Mouse (Mus musculus) heart, embryonic 13.5 days (tissue): ENCODE data around the gene Vars. TPM values are rescaled to one million over a fixed set of nuclear protein-coding genes. Genes with fewer than 3 reads are reported as not detected.
A peak's percentile ranks its signal among the peaks of the same experiment; 100 is the strongest.

Experiments used
- ATAC-seq: fragments of 200-750 bp; cut with Nextera tagmentation; 2 replicates; pipeline ENCODE4 v1.8.0; 2017; ENCODE audit warnings: moderate TSS enrichment; ENCODE audit not compliant: insufficient number of reproducible peaks, low FRiP score, low TSS enrichment; ENCODE audit errors: extremely low read depth
- H3K27ac ChIP-seq: fragments of 300-500 bp; sonication (generic); replicated peaks from 2 replicates; pipeline ENCODE4 v1.5.1; 2015; ENCODE audit warnings: moderate library complexity, mild to moderate bottlenecking, inconsistent platforms
- H3K27me3 ChIP-seq: fragments of 300-500 bp; sonication (generic); replicated peaks from 2 replicates; pipeline ENCODE4 v1.6.1; 2015; ENCODE audit warnings: mild to moderate bottlenecking, inconsistent platforms
- H3K36me3 ChIP-seq: fragments of 300-500 bp; sonication (generic); 2 replicates; pipeline ENCODE4 v1.6.1; 2015; ENCODE audit warnings: mild to moderate bottlenecking, inconsistent platforms
- H3K4me1 ChIP-seq: fragments of 300-500 bp; sonication (generic); 2 replicates; pipeline ENCODE4 v1.6.1; 2015; ENCODE audit warnings: inconsistent platforms
- H3K4me2 ChIP-seq: fragments of 300-500 bp; sonication (generic); 2 replicates; pipeline ENCODE4 v1.6.1; 2015; ENCODE audit warnings: inconsistent platforms, mild to moderate bottlenecking, moderate library complexity
- H3K4me3 ChIP-seq: fragments of 300-500 bp; sonication (generic); 2 replicates; pipeline ENCODE4 v1.5.1; 2015; ENCODE audit warnings: moderate library complexity, mild to moderate bottlenecking, inconsistent platforms
- H3K9ac ChIP-seq: fragments of 300-500 bp; sonication (generic); 2 replicates; pipeline ENCODE4 v1.6.1; 2015; ENCODE audit warnings: inconsistent platforms, mild to moderate bottlenecking, moderate library complexity
- H3K9me3 ChIP-seq: fragments of 300-500 bp; sonication (generic); 2 replicates; pipeline ENCODE4 v1.6.1; 2016; ENCODE audit warnings: inconsistent platforms
- WGBS: fragments of 180-500 bp; shearing (Covaris S2); methylation state at CpG from one replicate; pipeline ENCODE4 v1.1.7; 2015; ENCODE audit warnings: mixed read lengths; 5-methylcytosine and 5-hydroxymethylcytosine counted together
- polyA plus RNA-seq: library from polyadenylated mRNA; unstranded; fragments of >200 nt; fragmentation: Nextera tagmentation; extraction: Ambion mirVana; gene quantifications from 2 replicates; pipeline ENCODE4 v1.2.1, GENCODE M21; 2015

Vars gene
- polyA plus RNA-seq, 1 experiment from 2014 or later: 63.0 TPM

DNA sequence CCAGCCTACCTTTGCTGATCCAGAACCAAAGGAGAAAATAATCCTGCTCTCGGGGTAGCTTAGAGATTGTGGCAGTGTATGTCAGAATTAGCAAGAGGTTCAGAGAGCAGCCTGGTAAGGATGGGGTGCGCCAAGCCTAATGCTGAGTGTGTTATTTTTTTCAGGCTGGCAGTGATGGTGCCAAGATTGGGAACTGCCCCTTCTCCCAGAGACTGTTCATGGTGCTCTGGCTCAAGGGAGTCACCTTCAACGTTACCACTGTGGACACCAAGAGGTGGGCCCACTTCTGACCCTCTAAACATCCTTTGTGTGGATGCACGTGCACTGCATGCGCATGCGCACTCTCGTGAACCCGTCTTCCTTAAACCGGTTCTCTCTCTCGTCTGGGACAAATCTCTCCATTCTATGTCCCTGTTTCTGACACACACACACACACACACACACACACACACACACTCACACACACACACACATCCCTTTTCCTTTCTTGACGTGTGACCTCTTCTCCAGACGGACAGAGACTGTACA is 51.5 kb downstream of the Vars start:
- H3K27ac ChIP-seq: peak overlapping the region; percentile 99
- WGBS: 57% methylated on average over 12 of the region's 12 CpGs
- H3K4me3 ChIP-seq: peak overlapping the region; percentile 75
- H3K4me2 ChIP-seq: peak overlapping the region; percentile 95
- H3K9ac ChIP-seq: peak overlapping the region; percentile 99
- peaks cover 58% of the 10 kb centered on the region for H3K4me1 ChIP-seq
- H3K9me3 ChIP-seq: no peaks in the 10 kb centered on the region
- no peaks in the 10 kb centered on the region for H3K27me3 ChIP-seq
- peaks cover 53% of the 10 kb centered on the region for H3K36me3 ChIP-seq
- no peak for ATAC-seq

DNA sequence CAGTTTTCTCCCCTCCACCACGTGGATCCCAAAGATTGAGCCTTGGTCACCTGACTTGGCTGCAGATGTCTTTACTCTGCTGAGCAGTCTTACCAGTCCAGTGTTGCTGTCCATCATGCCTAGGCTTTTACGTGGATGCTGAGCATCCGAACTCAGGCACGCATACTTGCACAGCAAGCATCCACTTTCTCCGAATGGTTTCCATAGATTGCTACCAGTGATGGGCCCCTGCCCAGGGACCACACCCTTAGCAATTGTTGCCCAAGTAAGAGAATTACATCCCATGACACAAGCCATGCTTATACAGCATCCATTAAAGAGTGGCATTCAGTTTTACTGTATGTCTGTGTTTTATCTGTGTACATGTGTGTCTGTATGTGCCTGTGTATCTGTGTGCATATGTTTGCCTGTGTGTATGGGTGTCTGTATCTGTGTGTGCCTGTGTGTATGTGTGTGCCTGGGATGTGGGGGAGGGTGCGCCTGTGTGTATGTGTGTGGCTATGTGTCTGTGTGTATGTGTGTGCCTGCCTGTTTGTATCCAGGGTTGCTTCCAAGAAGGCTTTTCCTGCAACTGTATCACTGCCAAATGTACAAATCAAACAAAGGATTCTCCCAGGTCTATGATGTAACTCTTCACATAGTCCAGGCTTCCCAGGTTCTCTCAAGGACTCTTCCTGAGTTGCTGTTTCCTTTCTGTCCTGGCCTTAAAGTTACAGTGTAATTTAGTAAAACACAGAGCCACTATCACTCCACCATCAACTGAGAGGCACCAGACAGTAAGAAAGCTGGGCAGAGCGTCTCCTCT is 55.1 kb downstream of the Vars start:
- no peak for ATAC-seq
- peaks cover 72% of the 10 kb centered on the region for H3K36me3 ChIP-seq

DNA sequence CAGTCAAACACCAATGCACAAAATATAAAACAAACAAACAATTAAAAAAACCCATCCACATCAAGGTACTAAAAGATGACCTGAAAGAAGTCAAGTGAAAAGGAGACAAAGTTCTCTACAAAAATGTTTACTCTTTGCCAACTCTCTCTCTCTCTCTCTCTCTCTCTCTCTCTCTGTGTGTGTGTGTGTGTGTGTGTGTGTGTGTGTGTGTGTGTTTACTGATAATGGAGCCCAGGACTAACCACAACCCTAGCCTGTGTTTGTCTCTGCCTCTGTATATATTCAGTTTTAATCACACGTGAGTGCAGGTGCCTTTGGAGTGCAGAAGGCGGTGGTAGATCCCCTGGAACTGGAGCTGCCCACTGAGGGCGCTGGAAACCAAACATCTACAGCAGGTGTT is 56.3 kb downstream of the Vars start:
- H3K9ac ChIP-seq: no peak overlapping the region
- peaks cover 56% of the 10 kb centered on the region for H3K4me1 ChIP-seq
- no peak overlapping the region for H3K27ac ChIP-seq
- H3K36me3 ChIP-seq: peaks cover 82% of the 10 kb centered on the region
- no peaks in the 10 kb centered on the region for H3K9me3 ChIP-seq
- no peak overlapping the region for H3K4me2 ChIP-seq
- no peak overlapping the region for H3K4me3 ChIP-seq
- H3K27me3 ChIP-seq: no peaks in the 10 kb centered on the region
- ATAC-seq: no peak
- 66% methylated on average over 3 of the region's 3 CpGs for WGBS

More for the DNA sequence above, 55.1 kb downstream of the Vars start:
- peak overlapping the region; percentile 21; the same call in 1 of the 2 replicates for H3K27ac ChIP-seq
- H3K4me3 ChIP-seq: no peak overlapping the region
- 0 out of 2 replicates have a peak overlapping the region, but pooled peaks have one; percentile 1 for H3K4me2 ChIP-seq
- H3K4me1 ChIP-seq: peaks cover 53% of the 10 kb centered on the region
- H3K9ac ChIP-seq: 0 out of 2 replicates have a peak overlapping the region, but pooled peaks have one; percentile 42
- no peaks in the 10 kb centered on the region for H3K27me3 ChIP-seq
- WGBS: 86% methylated on average over 7 of the region's 7 CpGs
- no peaks in the 10 kb centered on the region for H3K9me3 ChIP-seq

DNA sequence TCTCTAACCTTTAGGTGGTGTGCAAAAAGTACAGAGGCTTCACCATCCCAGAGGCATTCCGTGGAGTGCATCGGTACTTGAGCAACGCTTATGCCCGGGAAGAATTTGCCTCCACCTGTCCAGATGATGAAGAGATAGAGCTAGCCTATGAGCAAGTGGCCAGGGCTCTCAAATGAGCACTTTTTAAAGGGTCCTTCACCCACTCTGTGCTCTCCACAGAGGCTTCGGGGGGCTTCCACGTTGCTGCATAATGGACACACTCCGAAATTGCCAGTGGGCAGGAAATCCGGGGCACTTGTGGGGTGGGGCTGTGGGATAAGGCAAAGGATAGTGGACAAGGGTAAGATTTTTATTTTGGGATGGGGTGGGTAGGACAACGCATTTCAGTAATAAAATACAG is 57.5 kb downstream of the Vars start:
- H3K4me3 ChIP-seq: peak overlapping the region; percentile 86
- peaks cover 44% of the 10 kb centered on the region for H3K4me1 ChIP-seq
- peaks cover 4% of the 10 kb centered on the region; the same call in 1 of the 2 replicates for H3K27me3 ChIP-seq
- peak overlapping the region; percentile 97 for H3K9ac ChIP-seq
- ATAC-seq: no peak
- H3K4me2 ChIP-seq: peak overlapping the region; percentile 82
- H3K36me3 ChIP-seq: peaks cover 82% of the 10 kb centered on the region
- WGBS: 55% methylated on average over 9 of the region's 9 CpGs
- H3K9me3 ChIP-seq: no peaks in the 10 kb centered on the region
- H3K27ac ChIP-seq: peak overlapping the region; percentile 96

DNA sequence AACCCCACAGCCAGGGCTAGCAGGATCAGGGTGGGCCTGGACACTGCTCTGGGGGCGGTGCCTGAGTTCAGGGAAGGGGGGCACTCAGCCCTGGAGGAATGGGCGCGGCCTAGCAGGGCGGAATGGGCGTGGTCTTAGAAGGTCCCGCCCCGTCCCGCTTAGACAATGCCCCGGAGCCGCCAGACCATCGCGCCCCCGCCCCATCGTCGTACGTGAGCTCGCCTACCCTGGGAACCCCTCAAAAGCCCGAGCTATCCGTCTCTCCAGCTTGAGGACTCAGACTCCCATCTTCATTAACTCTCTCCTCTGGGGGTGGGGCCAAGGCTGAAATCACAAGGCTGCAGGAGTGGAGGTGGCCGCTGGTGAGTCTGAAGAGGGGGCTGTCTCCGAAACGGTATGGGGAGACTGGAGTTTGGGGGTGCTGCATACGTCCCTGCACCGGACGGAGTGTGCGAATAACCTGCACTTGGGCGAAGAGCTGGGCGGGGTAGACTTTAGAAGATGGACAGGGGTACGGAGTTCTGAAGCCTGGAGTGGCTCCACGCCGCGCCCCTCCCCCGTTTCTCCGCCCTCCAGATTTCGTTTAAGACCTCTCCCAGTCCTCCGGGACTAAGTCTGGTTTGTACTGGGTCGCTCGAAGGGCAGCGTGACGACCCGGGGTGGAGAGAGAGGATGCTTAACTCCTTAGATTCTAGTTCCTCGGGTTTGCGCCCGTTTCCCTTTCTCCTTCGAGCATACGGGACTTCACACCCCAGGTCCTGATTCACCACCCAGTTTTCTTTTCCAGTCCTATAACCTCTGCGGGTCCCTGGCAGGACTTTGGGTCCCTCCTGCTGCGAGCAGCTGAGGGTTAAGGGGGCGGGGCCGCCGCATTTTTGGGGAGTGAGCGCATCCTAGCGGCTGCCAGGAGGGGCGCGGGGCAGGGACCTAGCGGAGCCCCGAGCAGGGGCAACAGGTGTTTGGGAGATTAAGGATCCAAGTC is 58.4 kb downstream of the Vars start, which contains the start of gene Ddah2:
Ddah2 (plus strand) TSS at position 125 of the 982 bp plus-strand sequence.
- peaks cover 74% of the 10 kb centered on the region for H3K36me3 ChIP-seq
- no peaks in the 10 kb centered on the region for H3K9me3 ChIP-seq
- peaks cover 42% of the 10 kb centered on the region for H3K4me1 ChIP-seq
- peak within 1 kb of the TSS; percentile 82 for H3K4me2 ChIP-seq
- H3K27me3 ChIP-seq: peaks cover 13% of the 10 kb centered on the region
- ATAC-seq: peak; percentile 89
- peak within 1 kb of the TSS; percentile 96 for H3K27ac ChIP-seq
- H3K9ac ChIP-seq: peak within 1 kb of the TSS; percentile 97
- H3K4me3 ChIP-seq: peak within 1 kb of the TSS; percentile 86
- WGBS: under 1% methylated on average over 57 of the region's 57 CpGs

DNA sequence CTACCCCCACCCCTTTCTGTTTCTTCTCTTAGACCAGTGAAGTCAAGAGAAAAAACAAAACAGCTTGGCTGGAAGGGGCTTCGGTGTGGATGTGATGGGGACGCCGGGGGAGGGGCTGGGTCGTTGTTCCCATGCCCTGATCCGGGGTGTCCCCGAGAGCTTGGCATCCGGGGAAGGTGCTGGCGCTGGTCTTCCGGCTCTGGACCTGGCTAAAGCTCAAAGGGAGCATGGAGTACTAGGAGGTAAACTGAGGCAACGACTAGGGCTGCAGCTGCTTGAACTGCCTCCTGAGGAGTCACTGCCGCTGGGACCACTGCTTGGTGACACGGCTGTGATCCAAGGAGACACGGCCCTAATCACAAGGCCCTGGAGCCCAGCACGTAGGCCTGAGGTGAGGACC is 59.3 kb downstream of the Vars start:
- Histone ChIP-seq H3K36me3 (peaks cover 66% of the 10 kb centered on the region), H3K27ac (peak overlapping the region; percentile 96), H3K9ac (peak overlapping the region; percentile 97), H3K4me1 (peaks cover 48% of the 10 kb centered on the region), H3K9me3 (no peaks in the 10 kb centered on the region), H3K4me2 (peak overlapping the region; percentile 82), H3K27me3 (peaks cover 21% of the 10 kb centered on the region), H3K4me3 (peak overlapping the region; percentile 86)
- ATAC-seq: no peak
- 21% methylated on average over 14 of the region's 14 CpGs for WGBS

DNA sequence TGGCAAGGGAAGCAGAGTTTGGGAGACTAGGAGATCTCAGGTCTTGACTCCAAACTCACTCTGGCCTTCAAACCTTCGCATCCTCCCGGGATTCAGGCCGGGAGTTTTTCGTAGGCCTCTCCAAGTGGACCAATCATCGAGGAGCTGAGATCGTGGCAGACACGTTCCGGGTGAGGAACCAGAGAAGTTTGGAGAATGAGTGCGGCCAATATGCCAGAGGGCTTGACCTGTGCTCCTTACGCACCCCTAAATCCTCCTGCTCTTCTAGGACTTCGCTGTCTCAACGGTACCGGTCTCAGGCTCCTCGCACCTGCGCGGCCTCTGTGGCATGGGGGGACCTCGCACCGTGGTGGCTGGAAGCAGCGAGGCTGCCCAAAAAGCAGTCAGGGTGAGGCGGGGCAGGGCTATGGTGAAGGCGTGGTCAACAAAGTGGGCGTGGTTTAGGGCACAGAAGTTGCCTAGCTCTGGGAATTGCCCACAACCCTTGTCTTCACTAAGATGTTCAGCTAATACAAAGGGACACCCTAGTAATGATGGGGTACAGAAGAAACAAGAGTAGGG is 60.0 kb downstream of the Vars start:
- peaks cover 58% of the 10 kb centered on the region for H3K36me3 ChIP-seq
- peak overlapping the region; percentile 82 for H3K4me2 ChIP-seq
- 66% methylated on average over 22 of the region's 22 CpGs for WGBS
- peaks cover 29% of the 10 kb centered on the region for H3K27me3 ChIP-seq
- peaks cover 53% of the 10 kb centered on the region for H3K4me1 ChIP-seq
- peak overlapping the region; percentile 86 for H3K4me3 ChIP-seq
- ATAC-seq: no peak
- no peaks in the 10 kb centered on the region for H3K9me3 ChIP-seq
- peak overlapping the region; percentile 97 for H3K9ac ChIP-seq
- no peak overlapping the region for H3K27ac ChIP-seq

DNA sequence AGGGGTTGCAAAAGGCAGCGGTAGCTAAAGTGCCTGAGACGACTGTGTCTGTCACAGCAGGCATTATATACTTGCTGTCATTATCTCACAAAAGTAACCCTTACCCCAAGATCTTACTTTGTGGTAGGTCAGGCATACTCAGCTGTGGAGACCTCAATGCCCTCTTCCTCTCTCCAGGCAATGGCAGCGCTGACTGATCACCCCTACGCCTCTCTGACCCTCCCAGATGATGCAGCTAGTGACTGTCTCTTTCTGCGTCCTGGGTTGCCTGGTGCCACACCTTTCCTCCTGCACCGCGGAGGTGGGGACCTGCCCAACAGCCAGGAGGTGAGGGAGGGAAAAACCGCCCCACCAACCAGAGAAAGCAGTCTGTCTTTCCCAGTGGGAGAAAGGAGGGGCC is 60.5 kb downstream of the Vars start:
- no peak for ATAC-seq
- WGBS: 75% methylated on average over 8 of the region's 8 CpGs
- Histone ChIP-seq H3K9me3 (no peaks in the 10 kb centered on the region), H3K4me2 (no peak overlapping the region), H3K4me1 (peaks cover 52% of the 10 kb centered on the region), H3K36me3 (peaks cover 53% of the 10 kb centered on the region), H3K9ac (0 out of 2 replicates have a peak overlapping the region, but pooled peaks have one; percentile 28), H3K4me3 (no peak overlapping the region; the same call in 1 of the 2 replicates), H3K27ac (no peak overlapping the region), H3K27me3 (peaks cover 33% of the 10 kb centered on the region)

DNA sequence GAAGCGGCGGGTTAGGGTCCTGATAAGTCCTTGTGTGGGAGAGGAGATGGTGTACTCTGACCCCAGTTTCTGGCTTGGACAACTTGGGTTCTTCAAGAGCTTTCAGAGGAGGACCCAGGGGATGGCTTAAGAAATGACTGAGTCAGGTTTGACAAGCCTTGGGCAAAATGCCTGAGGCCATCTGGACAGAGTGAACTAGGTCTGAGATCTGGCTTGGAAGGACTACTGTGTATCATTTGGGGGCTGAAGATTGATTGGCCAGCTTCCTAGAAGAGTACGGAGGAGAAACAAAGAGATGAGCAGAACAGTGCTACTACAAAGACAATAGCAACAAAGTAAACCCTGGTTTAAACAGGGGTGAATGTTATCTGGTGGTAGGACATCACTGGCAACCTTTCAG is 62.7 kb downstream of the Vars start:
- H3K27ac ChIP-seq: no peak overlapping the region
- no peak for ATAC-seq
- H3K4me2 ChIP-seq: no peak overlapping the region
- peaks cover 55% of the 10 kb centered on the region for H3K27me3 ChIP-seq
- H3K4me1 ChIP-seq: peaks cover 46% of the 10 kb centered on the region
- H3K4me3 ChIP-seq: no peak overlapping the region
- H3K9me3 ChIP-seq: no peaks in the 10 kb centered on the region
- H3K9ac ChIP-seq: no peak overlapping the region
- H3K36me3 ChIP-seq: peaks cover 32% of the 10 kb centered on the region
- WGBS: 74% methylated on average over 3 of the region's 3 CpGs

DNA sequence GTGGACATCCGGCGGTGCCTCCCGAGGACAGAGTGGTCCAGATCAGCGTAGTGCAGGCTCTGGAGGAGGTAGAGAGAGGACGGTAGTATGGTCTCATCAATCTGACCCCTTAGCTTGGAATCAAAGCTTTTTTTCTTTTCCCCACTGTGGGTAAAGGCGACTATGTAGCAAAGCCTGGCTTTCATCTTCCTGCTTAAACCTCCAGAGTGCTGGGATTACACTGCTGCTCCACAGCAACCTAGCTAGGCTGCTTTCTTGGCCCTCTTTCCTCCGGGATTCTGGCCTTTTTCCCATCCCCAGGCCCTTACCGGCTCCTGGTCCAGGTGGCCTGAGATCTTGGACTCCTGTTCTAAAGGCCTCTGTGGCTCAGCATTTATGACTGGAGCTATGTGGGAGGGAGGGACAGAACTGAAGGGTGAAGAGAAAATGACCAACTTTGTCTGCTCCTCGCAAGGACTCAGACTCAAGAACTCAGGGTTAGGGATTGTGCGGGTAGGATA is 63.6 kb downstream of the Vars start:
- Histone ChIP-seq H3K9ac (peak overlapping the region; percentile 71), H3K9me3 (no peaks in the 10 kb centered on the region), H3K27ac (no peak overlapping the region; the same call in 1 of the 2 replicates), H3K36me3 (peaks cover 30% of the 10 kb centered on the region), H3K4me1 (peaks cover 43% of the 10 kb centered on the region), H3K4me3 (peak overlapping the region; percentile 47), H3K4me2 (peak overlapping the region; percentile 77), H3K27me3 (peaks cover 65% of the 10 kb centered on the region)
- ATAC-seq: no peak
- WGBS: 25% methylated on average over 10 of the region's 10 CpGs
